Comparison of ENCODE assay signal across 16 mouse cellular contexts in genomic region chr1:59987399-59988040, GRCm38 (mm10). TPM values are rescaled to one million over a fixed set of nuclear protein-coding genes. Genes with fewer than 3 reads are reported as not detected.
DNase-seq lines count a peak whose midpoint lies in the region; ATAC-seq and TF ChIP-seq lines count a peak whose summit lies in the region.
"Had no signal": no experiment of that assay in that cellular context is flagged by ENCODE, and none has a peak within 500 bp of the region (broad histone marks: within the 10 kb centered on the region; RNA-seq: fewer than 3 reads in every experiment).

No protein-coding gene starts in this region.

- peaks cover 22% of the 10 kb centered on the region for H3K36me3 ChIP-seq in forebrain, postnatal 0 days (ENCODE audit: insufficient read depth)
- H3K36me3 ChIP-seq in forebrain, embryonic 10.5 days (replicated peaks), result peaks cover 67% of the 10 kb centered on the region

- TF ChIP-seq CTCF in forebrain, postnatal 0 days (IDR thresholded peaks at IDR 0.05; ENCODE audit: low read depth), result no peak
- no peak for TF ChIP-seq CTCF in cortical plate, adult 2 months (IDR thresholded peaks at IDR 0.05; ENCODE audit: extremely low read depth, insufficient read depth, low read length)

- H3K4me3 ChIP-seq in forebrain, postnatal 0 days (ENCODE audit: low read depth, low read length), result no peak overlapping the region
- H3K4me3 ChIP-seq in forebrain, embryonic 10.5 days, result no peak overlapping the region
- no peak overlapping the region for H3K4me3 ChIP-seq in cortical plate, adult 2 months (ENCODE audit: insufficient read depth, low read length)
- H3K4me3 ChIP-seq: heart, adult 2 months; hindbrain, embryonic 15.5 days; megakaryocyte, embryonic 14.5 days had no signal

- ATAC-seq in forebrain, postnatal 0 days, result peak; percentile 38
- no peak for ATAC-seq in megakaryocyte, adult 5-6 weeks (ENCODE audit: poor library complexity, severe bottlenecking)

- no peak overlapping the region for H3K27ac ChIP-seq in forebrain, postnatal 0 days (ENCODE audit: low read depth, low read length)
- no peak overlapping the region for H3K27ac ChIP-seq in forebrain, embryonic 10.5 days
- 0 out of 2 replicates have a peak overlapping the region, but pooled peaks have one; percentile 51 for H3K27ac ChIP-seq in cortical plate, adult 2 months (ENCODE audit: insufficient read depth, low read length)
- H3K27ac ChIP-seq: heart, adult 2 months; hindbrain, embryonic 15.5 days had no signal

- H3K27me3 ChIP-seq in forebrain, postnatal 0 days (ENCODE audit: insufficient read depth, low read length), result no peaks in the 10 kb centered on the region
- no peaks in the 10 kb centered on the region for H3K27me3 ChIP-seq in forebrain, embryonic 10.5 days (ENCODE audit: poor library complexity, severe bottlenecking)
- H3K27me3 ChIP-seq: hindbrain, embryonic 15.5 days; megakaryocyte, embryonic 14.5 days had no signal

- H3K4me2 ChIP-seq in forebrain, postnatal 0 days (ENCODE audit: low read depth), result no peak overlapping the region
- H3K4me2 ChIP-seq: hindbrain, embryonic 15.5 days; lung, embryonic 14.5 days had no signal

- no peaks in the 10 kb centered on the region for H3K9me3 ChIP-seq in forebrain, postnatal 0 days (ENCODE audit: low read length)
- peaks cover 4% of the 10 kb centered on the region; the same call in 1 of the 2 replicates for H3K9me3 ChIP-seq in forebrain, embryonic 10.5 days
- H3K9me3 ChIP-seq: hindbrain, embryonic 15.5 days had no signal

- H3K4me1 ChIP-seq in forebrain, postnatal 0 days (ENCODE audit: insufficient read depth), result no peaks in the 10 kb centered on the region
- no peaks in the 10 kb centered on the region for H3K4me1 ChIP-seq in forebrain, embryonic 10.5 days
- peaks cover 2% of the 10 kb centered on the region for H3K4me1 ChIP-seq in cortical plate, adult 2 months (ENCODE audit: control insufficient read depth, insufficient read depth, low read length)
- H3K4me1 ChIP-seq: hindbrain, embryonic 15.5 days; megakaryocyte, embryonic 14.5 days had no signal

- TF ChIP-seq POLR2A in cortical plate, adult 2 months (IDR thresholded peaks at IDR 0.05; ENCODE audit: extremely low read depth, insufficient read depth, low read length), result no peak

- no peak overlapping the region for H3K9ac ChIP-seq in forebrain, postnatal 0 days
- H3K9ac ChIP-seq: hindbrain, embryonic 15.5 days; lung, embryonic 14.5 days had no signal

- peak; percentile 50 for DNase-seq in forebrain, postnatal 0 days
- DNase-seq in forebrain, embryonic 10.5 days (ENCODE audit: extremely low spot score, low spot score), result no peak
- DNase-seq in left cerebral cortex, adult 18-20 months (ENCODE audit: low spot score in 2 of 2), result peak; percentile 52 to 73
- peak; percentile 57 for DNase-seq in right cerebral cortex, postnatal 14 days
- no peak for DNase-seq in cerebellum, adult 9-10 months
- no peak for DNase-seq in embryo, embryonic 11 days
- DNase-seq: adrenal gland, postnatal 10 days; B cell, adult 2 months; heart, adult 2 months; kidney, adult 18-20 months; liver; lung, embryonic 14.5 days had no signal

- WGBS in forebrain, postnatal 0 days, result 71% methylated on average over 3 of the region's 3 CpGs
- WGBS in forebrain, embryonic 10.5 days, result 94% methylated on average over 3 of the region's 3 CpGs

RNA-seq across cellular contexts. Expression of gene Ica1l, which starts 55.5 kb away (rescaled TPM):
- total RNA-seq in forebrain, postnatal 0 days (2014; rRNA removed), result 63.2 and 63.6 TPM in 2 replicates
- 57.3 and 67.5 TPM in 2 replicates for polyA plus RNA-seq in forebrain, postnatal 0 days (2015; fragmentation: Nextera tagmentation; extraction: Ambion mirVana)
- polyA plus RNA-seq in forebrain, embryonic 10.5 days (2016; fragmentation: Nextera tagmentation; extraction: Ambion mirVana), result 0.97 and 1.3 TPM in 2 replicates
- 30.0 and 35.6 TPM in 2 replicates for polyA plus RNA-seq in cortical plate, adult 2 months (2012; rRNA removed)
- total RNA-seq in left cerebral cortex, adult 18-20 months (2021), result 10 to 100 TPM; 37.9 to 40.2 TPM
- total RNA-seq in megakaryocyte, adult 5-6 weeks (2015), result 0.07 TPM in 1 of 2 replicates, not detected in the other
- total RNA-seq in megakaryocyte, adult 5-6 weeks (2017), result 0.95 and 0.98 TPM in 2 replicates

Comparison
In these comparisons a context has a peak if more than half of its experiments do, and no peak if none do; other contexts are left out.
1. DNase-seq: peak in forebrain, postnatal 0 days (single experiment), left cerebral cortex, adult 18-20 months (2 of 2) and right cerebral cortex, postnatal 14 days (single experiment); none in forebrain, embryonic 10.5 days (single experiment), cerebellum, adult 9-10 months (single experiment) and embryo, embryonic 11 days (single experiment).
2. RNA of gene Ica1l, which starts 55.5 kb away (total RNA-seq): 63.2 to 63.6 TPM in forebrain, postnatal 0 days and 37.9 to 40.2 TPM in left cerebral cortex, adult 18-20 months; 0.07 to 0.98 TPM in megakaryocyte, adult 5-6 weeks; every median in the first group is over 10 times any median in the second.